Mouse (Mus musculus): ENCODE data around the gene Sohlh2.
"Not testable (repeated sequence)": the region's sequence is repeated elsewhere in the genome, so short reads cannot be mapped to it uniquely, and the experiment has no call there.

Sohlh2 gene

GRCm38 (mm10) chr3:55181766-55182165 is at the start of gene Sohlh2:
Gene Sohlh2 (plus strand): TSS chr3:55182028.
- no peak for DNase-seq (ENCODE audit: extremely low spot score, low read depth, low spot score)

GRCm38 (mm10) chr3:55137039-55137438 is 44.8 kb upstream of the Sohlh2 start, which contains the start of gene Ccdc169:
Gene Ccdc169 (plus strand): TSS chr3:55137339.
- DNase-seq (ENCODE audit: extremely low spot score, low read depth, low spot score), result no peak

GRCm38 (mm10) chr3:55139837-55140236 is 42.0 kb upstream of the Sohlh2 start:
- no peak for DNase-seq (ENCODE audit: extremely low spot score, low read depth, low spot score)

GRCm38 (mm10) chr3:55141401-55141800 is 40.4 kb upstream of the Sohlh2 start:
- no peak for DNase-seq (ENCODE audit: extremely low spot score, low read depth, low spot score)

GRCm38 (mm10) chr3:55144916-55145315 is 36.9 kb upstream of the Sohlh2 start:
- no peak for DNase-seq (ENCODE audit: extremely low spot score, low read depth, low spot score)

GRCm38 (mm10) chr3:55146441-55146840 is 35.4 kb upstream of the Sohlh2 start:
- DNase-seq (ENCODE audit: extremely low spot score, low read depth, low spot score), result no peak

- DNase-seq (ENCODE audit: extremely low spot score, low read depth, low spot score), result no peak
These were observed 34.7 kb upstream of the Sohlh2 start for GRCm38 (mm10) chr3:55147156-55147555.

- peak; percentile 22 for DNase-seq (ENCODE audit: extremely low spot score, low read depth, low spot score)
These were observed 33.7 kb upstream of the Sohlh2 start for GRCm38 (mm10) chr3:55148091-55148490.

- peak; percentile 47 for DNase-seq (ENCODE audit: extremely low spot score, low read depth, low spot score)
These were observed 30.0 kb upstream of the Sohlh2 start for GRCm38 (mm10) chr3:55151656-55152433.

- peak; percentile 46 for DNase-seq (ENCODE audit: extremely low spot score, low read depth, low spot score)
These were observed 29.0 kb upstream of the Sohlh2 start for GRCm38 (mm10) chr3:55152673-55153334.

GRCm38 (mm10) chr3:55154163-55154562 is 27.7 kb upstream of the Sohlh2 start:
- no peak for DNase-seq (ENCODE audit: extremely low spot score, low read depth, low spot score)

GRCm38 (mm10) chr3:55157413-55157812 is 24.4 kb upstream of the Sohlh2 start:
- no peak for DNase-seq (ENCODE audit: extremely low spot score, low read depth, low spot score)

- no peak for DNase-seq (ENCODE audit: extremely low spot score, low read depth, low spot score)
These were observed 20.7 kb upstream of the Sohlh2 start for GRCm38 (mm10) chr3:55161144-55161543.

GRCm38 (mm10) chr3:55163510-55163909 is 18.3 kb upstream of the Sohlh2 start:
- no peak for DNase-seq (ENCODE audit: extremely low spot score, low read depth, low spot score)

- DNase-seq (ENCODE audit: extremely low spot score, low read depth, low spot score), result no peak
These were observed 9.3 kb upstream of the Sohlh2 start for GRCm38 (mm10) chr3:55172478-55172877.

GRCm38 (mm10) chr3:55177271-55177670 is 4.6 kb upstream of the Sohlh2 start:
- DNase-seq (ENCODE audit: extremely low spot score, low read depth, low spot score), result no peak

- no peak for DNase-seq (ENCODE audit: extremely low spot score, low read depth, low spot score)
These were observed 9.8 kb downstream of the Sohlh2 start for GRCm38 (mm10) chr3:55191668-55192067.

- no peak for DNase-seq (ENCODE audit: extremely low spot score, low read depth, low spot score)
These were observed 11.5 kb downstream of the Sohlh2 start for GRCm38 (mm10) chr3:55193351-55193750.

- DNase-seq (ENCODE audit: extremely low spot score, low read depth, low spot score), result no peak
These were observed 13.0 kb downstream of the Sohlh2 start for GRCm38 (mm10) chr3:55194792-55195191.

- DNase-seq (ENCODE audit: extremely low spot score, low read depth, low spot score), result no peak
These were observed 13.9 kb downstream of the Sohlh2 start for GRCm38 (mm10) chr3:55195581-55196327.

GRCm38 (mm10) chr3:55196328-55196710 is 14.5 kb downstream of the Sohlh2 start:
- DNase-seq (ENCODE audit: extremely low spot score, low read depth, low spot score), result no peak

GRCm38 (mm10) chr3:55203621-55204020 is 21.8 kb downstream of the Sohlh2 start:
- not testable (repeated sequence) for DNase-seq (ENCODE audit: extremely low spot score, low read depth, low spot score)

All from hindlimb bud, embryonic 11.5 days (tissue).